Mouse (Mus musculus) right cerebral cortex, adult 2 months (tissue): ENCODE data around the gene Hltf.

Experiments
- DNase-seq, 2 experiments: peaks; one replicate each; pipeline ENCODE4 v3.0.0; 2021 to 2022; ENCODE audit warnings: low spot score in 2 of 2

Hltf gene

GRCm38 (mm10) chr3:20145696-20146113, 88.1 kb downstream of the Hltf start:
- DNase-seq = no peak

GRCm38 (mm10) chr3:20146884-20147395, 89.3 kb downstream of the Hltf start:
- no peak for DNase-seq

GRCm38 (mm10) chr3:20147647-20148046, 90.0 kb downstream of the Hltf start:
- no peak for DNase-seq

- DNase-seq = no peak
Measured at GRCm38 (mm10) chr3:20150511-20150910, 92.9 kb downstream of the Hltf start.

- no peak for DNase-seq
Measured at GRCm38 (mm10) chr3:20151651-20152050, 94.0 kb downstream of the Hltf start.

GRCm38 (mm10) chr3:20154531-20155367, 97.1 kb downstream of the Hltf start, which contains the start of gene Gyg:
Gene Gyg, minus strand, starts transcription at chr3:20155317.
- peak; percentile 48 to 63 for DNase-seq

- no peak for DNase-seq
Measured at GRCm38 (mm10) chr3:20155476-20155875, 97.9 kb downstream of the Hltf start.

- DNase-seq = no peak
Measured at GRCm38 (mm10) chr3:20167487-20167886, 109.9 kb downstream of the Hltf start.
